In genomic region chr1:76009601-76010000, GRCm38 (mm10) we compare ENCODE assay signal across 12 mouse cellular contexts.
A peak's percentile ranks its signal among the peaks of the same experiment; 100 is the strongest.
DNase-seq lines count a peak whose midpoint lies in the region; ATAC-seq lines count a peak whose summit lies in the region.
"Had no signal": no experiment of that assay in that cellular context is flagged by ENCODE, and none has a peak within 500 bp of the region (broad histone marks: within the 10 kb centered on the region; RNA-seq: fewer than 3 reads in every experiment).

No protein-coding gene starts in this region.

- no peak overlapping the region for H3K27ac ChIP-seq in kidney, embryonic 15.5 days
- H3K27ac ChIP-seq: kidney, postnatal 0 days; macrophage; neural tube, embryonic 12.5 days had no signal

- peak; percentile 41 for DNase-seq in kidney, adult 18-20 months
- DNase-seq in forelimb bud, embryonic 11.5 days (ENCODE audit: low read depth, low spot score) = peak; percentile 87
- DNase-seq in heart, postnatal 4 days = peak; percentile 54
- DNase-seq in lung, postnatal 36 days = peak; percentile 65
- no peak for DNase-seq in c-Kit-positive CD71-positive TER-119-positive erythroid progenitor cells, embryonic 14.5 days (ENCODE audit: low spot score)
- DNase-seq in adrenal gland, postnatal 25 days = no peak
- DNase-seq: right cerebral cortex, postnatal 4 days had no signal

- WGBS in kidney, embryonic 15.5 days = 17% methylated on average over 3 of the region's 3 CpGs

- H3K4me3 ChIP-seq in kidney, embryonic 15.5 days (replicated peaks) = no peak overlapping the region
- H3K4me3 ChIP-seq: neural tube, embryonic 12.5 days had no signal

- no peak overlapping the region for H3K9ac ChIP-seq in kidney, embryonic 15.5 days
- H3K9ac ChIP-seq: neural tube, embryonic 12.5 days had no signal

- peaks cover 5% of the 10 kb centered on the region; the same call in 1 of the 2 replicates for H3K4me1 ChIP-seq in kidney, embryonic 15.5 days
- H3K4me1 ChIP-seq: neural tube, embryonic 12.5 days had no signal

- no peaks in the 10 kb centered on the region for H3K9me3 ChIP-seq in kidney, embryonic 15.5 days (replicated peaks)
- H3K9me3 ChIP-seq: neural tube, embryonic 12.5 days had no signal

- H3K4me2 ChIP-seq in kidney, embryonic 15.5 days = no peak overlapping the region
- H3K4me2 ChIP-seq: neural tube, embryonic 12.5 days had no signal

- H3K27me3 ChIP-seq in kidney, embryonic 15.5 days = no peaks in the 10 kb centered on the region
- H3K27me3 ChIP-seq: CH12.LX; neural tube, embryonic 12.5 days had no signal

- H3K36me3 ChIP-seq in kidney, embryonic 15.5 days = no peaks in the 10 kb centered on the region
- H3K36me3 ChIP-seq: neural tube, embryonic 12.5 days had no signal

- no peak for ATAC-seq in kidney, embryonic 15.5 days (replicated peaks; ENCODE audit: low FRiP score)

Comparison
In these comparisons a context has a peak if more than half of its experiments do, and no peak if none do; other contexts are left out.
1. DNase-seq: peak in kidney, adult 18-20 months (single experiment), forelimb bud, embryonic 11.5 days (single experiment), heart, postnatal 4 days (single experiment) and lung, postnatal 36 days (single experiment); none in c-Kit-positive CD71-positive TER-119-positive erythroid progenitor cells, embryonic 14.5 days (single experiment) and adrenal gland, postnatal 25 days (single experiment).